Mouse (Mus musculus): ENCODE results near the gene Grpel1. TPM values are rescaled to one million over a fixed set of nuclear protein-coding genes. Genes with fewer than 3 reads are reported as not detected.

The Grpel1 gene
- polyA plus RNA-seq, 1 experiment from 2014 or later, result 48.2 TPM

DNA sequence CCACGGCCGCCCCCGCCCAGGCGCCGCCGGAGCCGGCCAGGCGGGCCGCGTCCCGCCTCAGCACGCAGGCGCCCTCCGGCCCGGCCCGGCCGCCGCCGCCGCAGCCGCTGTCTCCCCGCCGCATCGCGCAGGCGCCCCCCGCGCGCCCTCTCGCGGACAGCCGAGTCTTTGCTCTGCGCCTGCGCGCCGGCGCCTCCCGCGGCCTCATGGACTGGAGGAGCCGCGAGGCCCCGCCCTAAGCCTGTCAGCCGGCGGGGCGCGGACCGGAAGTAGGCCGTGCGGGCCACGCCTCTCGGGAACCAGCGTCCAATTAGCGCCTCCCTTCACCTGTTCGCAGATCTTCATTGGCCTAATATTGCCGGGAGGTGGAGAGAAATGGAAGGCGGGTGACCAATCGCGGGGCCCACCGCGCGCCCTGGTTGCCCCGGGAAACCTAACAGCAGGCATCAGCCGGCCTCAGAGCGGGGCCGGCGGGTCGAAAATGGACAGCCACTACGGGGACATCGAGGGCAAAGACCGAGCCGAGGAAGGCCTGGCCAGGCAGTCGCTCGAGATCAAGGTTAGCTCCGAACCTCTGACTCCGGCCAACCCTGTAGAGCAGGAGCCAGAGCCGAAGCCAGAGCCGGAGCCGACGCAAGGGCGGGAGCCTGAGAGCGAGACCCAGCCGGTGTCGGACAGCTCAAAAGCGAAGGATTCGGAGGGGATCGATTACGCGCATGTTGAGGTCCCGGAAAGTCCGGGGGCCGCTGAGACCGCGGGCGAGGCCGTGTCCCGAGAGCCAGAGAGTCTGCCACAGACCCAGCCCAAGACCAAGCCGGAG, 19.6 kb downstream of the Grpel1 start, which contains the start of the genes Tada2b and Ccdc96:
TSS of gene Tada2b (minus strand) at position 115 of the 820 bp plus-strand sequence.
TSS of gene Ccdc96 (plus strand) at position 418 of the 820 bp plus-strand sequence.
- no peaks in the 10 kb centered on the region for H3K9me3 ChIP-seq
- H3K27me3 ChIP-seq (replicated peaks), result no peaks in the 10 kb centered on the region; the same call in 1 of the 2 replicates
- H3K27ac ChIP-seq, result peak within 1 kb of the TSS; percentile 42; the same call in 1 of the 2 replicates
- peak within 1 kb of the TSS; percentile 96 for H3K4me2 ChIP-seq (replicated peaks)
- H3K9ac ChIP-seq, result peak within 1 kb of the TSS; percentile 91
- H3K36me3 ChIP-seq, result no peaks in the 10 kb centered on the region
- ATAC-seq (ENCODE audit: low FRiP score, low read depth), result peak; percentile 96
- peak within 1 kb of the TSS; percentile 92 for H3K4me3 ChIP-seq
- under 1% methylated on average over 89 of the region's 97 CpGs for whole genome bisulfite sequencing
- H3K4me1 ChIP-seq, result peaks cover 36% of the 10 kb centered on the region

DNA sequence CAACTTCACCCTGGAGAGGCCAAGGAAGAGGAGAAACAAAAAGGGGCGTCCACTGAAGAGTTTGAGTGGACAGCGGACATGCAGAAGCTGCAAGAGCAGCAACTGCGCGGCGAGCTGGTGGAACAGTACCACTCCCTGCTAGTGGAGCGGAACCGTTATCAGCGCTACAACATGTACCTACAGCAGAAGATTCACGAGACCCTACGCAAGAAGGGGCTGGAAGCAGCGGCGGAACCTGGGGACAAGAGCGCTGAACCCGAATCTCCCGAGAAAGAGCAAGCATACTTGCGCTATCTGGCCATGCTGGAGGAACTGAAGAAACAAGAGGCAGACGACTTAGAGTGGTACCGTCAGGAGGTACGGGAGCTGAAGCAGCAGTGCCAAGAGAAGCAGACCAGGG, 20.5 kb downstream of the Grpel1 start:
- H3K9me3 ChIP-seq, result no peaks in the 10 kb centered on the region
- no peak for ATAC-seq (ENCODE audit: low FRiP score, low read depth)
- no peaks in the 10 kb centered on the region; the same call in 1 of the 2 replicates for H3K27me3 ChIP-seq (replicated peaks)
- WGBS, result 42% methylated on average over 19 of the region's 19 CpGs
- no peak overlapping the region for H3K27ac ChIP-seq
- H3K4me2 ChIP-seq (replicated peaks), result peak overlapping the region; percentile 96
- H3K4me1 ChIP-seq, result peaks cover 36% of the 10 kb centered on the region
- H3K36me3 ChIP-seq, result no peaks in the 10 kb centered on the region
- peak overlapping the region; percentile 65 for H3K9ac ChIP-seq
- peak overlapping the region; percentile 62 for H3K4me3 ChIP-seq

DNA sequence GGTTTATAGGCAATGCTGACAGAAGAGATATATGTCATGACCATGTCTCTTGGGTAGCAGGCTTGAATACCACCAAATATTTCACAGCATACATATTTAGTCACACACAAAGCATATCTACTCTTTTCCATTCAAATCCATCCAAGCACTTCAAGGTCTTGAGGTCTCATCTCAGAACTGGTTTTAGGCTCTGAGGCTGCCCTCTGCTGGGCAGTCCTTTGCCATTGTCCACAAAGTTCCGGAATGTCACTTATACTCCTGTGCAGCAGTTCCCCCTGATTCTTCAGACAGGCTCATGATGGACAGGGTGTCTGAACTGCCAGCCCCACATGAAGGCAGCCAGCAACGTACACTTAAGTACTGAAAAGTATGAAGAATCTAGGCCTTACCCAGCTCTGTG, 24.4 kb downstream of the Grpel1 start:
- Histone ChIP-seq H3K4me2 (replicated peaks) (no peak overlapping the region), H3K27ac (no peak overlapping the region), H3K4me1 (peaks cover 11% of the 10 kb centered on the region), H3K36me3 (peaks cover 31% of the 10 kb centered on the region), H3K4me3 (no peak overlapping the region), H3K9me3 (no peaks in the 10 kb centered on the region), H3K9ac (no peak overlapping the region), H3K27me3 (replicated peaks) (no peaks in the 10 kb centered on the region; the same call in 1 of the 2 replicates)
- 58% methylated on average over 2 of the region's 2 CpGs for WGBS
- no peak for ATAC-seq (ENCODE audit: low FRiP score, low read depth)

DNA sequence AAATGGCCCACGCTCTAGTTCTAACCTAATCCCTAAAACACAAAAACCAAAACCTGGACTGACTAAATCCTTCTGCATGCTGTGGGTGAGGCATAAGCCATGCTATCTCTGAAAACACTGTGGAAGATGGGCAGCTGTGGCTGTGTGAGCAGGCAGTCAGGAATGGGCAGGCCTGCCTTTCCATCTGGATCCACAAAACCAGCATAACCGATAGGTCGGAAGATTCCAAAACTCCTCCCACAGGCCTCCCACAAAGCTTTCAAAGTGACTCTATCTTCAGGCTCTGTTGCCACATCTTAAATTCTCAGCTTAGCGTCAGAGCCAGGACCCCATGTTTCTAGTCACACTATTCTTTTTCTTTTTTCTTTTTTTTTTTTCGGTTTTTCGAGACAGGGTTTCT, 29.1 kb downstream of the Grpel1 start:
- Histone ChIP-seq H3K9me3 (no peaks in the 10 kb centered on the region), H3K4me1 (no peaks in the 10 kb centered on the region), H3K4me3 (no peak overlapping the region), H3K4me2 (replicated peaks) (no peak overlapping the region), H3K9ac (no peak overlapping the region), H3K36me3 (peaks cover 62% of the 10 kb centered on the region), H3K27me3 (replicated peaks) (no peaks in the 10 kb centered on the region), H3K27ac (no peak overlapping the region)
- 91% methylated on average over 6 of the region's 6 CpGs for WGBS
- ATAC-seq (ENCODE audit: low FRiP score, low read depth), result no peak

DNA sequence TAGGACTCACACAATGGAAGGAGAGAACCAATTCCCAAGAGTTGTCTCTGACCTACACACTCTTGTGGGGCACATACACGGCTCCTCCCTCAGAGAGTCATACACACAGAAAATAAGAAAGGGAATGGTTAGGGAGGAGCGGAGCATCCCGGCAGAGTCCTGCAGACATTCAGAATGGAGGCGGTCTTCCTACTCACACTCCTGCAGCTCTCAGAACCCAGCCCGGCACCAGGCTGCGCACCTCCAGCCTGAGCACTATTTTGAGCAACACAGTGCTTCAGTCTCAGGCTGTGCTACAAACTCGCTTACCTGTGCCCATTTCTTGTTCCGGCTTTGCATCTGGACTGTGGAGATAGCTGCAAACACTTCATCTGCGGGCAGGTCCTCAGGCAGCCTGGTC, 29.9 kb downstream of the Grpel1 start:
- 95% methylated on average over 9 of the region's 9 CpGs for WGBS
- H3K4me2 ChIP-seq (replicated peaks), result no peak overlapping the region
- H3K9me3 ChIP-seq, result no peaks in the 10 kb centered on the region
- H3K36me3 ChIP-seq, result peaks cover 62% of the 10 kb centered on the region
- H3K27me3 ChIP-seq (replicated peaks), result no peaks in the 10 kb centered on the region
- no peak overlapping the region for H3K27ac ChIP-seq
- H3K4me3 ChIP-seq, result no peak overlapping the region
- H3K9ac ChIP-seq, result no peak overlapping the region
- no peaks in the 10 kb centered on the region for H3K4me1 ChIP-seq
- ATAC-seq (ENCODE audit: low FRiP score, low read depth), result no peak

DNA sequence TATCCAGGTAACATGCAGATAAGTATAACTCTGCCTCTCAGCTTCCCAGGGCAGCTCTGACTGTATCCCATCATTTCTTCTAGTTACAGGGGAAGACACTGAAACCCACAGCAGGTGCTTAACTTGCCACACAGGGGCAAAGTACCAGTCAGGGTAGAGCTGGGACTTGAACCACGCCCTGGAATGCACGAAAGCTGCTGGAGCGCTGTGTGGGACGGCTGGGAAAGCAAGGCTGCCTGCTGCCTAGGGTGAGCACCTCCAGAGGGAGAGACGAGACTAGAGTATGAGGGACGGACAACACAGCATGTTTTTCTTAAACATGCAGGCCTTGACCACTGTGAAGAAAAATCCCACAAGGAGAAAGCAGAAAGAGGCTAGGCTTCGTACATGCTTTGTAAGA, 40.4 kb downstream of the Grpel1 start:
- 87% methylated on average over 7 of the region's 7 CpGs for WGBS
- H3K4me2 ChIP-seq (replicated peaks), result no peak overlapping the region
- H3K27me3 ChIP-seq (replicated peaks), result no peaks in the 10 kb centered on the region
- H3K4me3 ChIP-seq, result no peak overlapping the region
- H3K9me3 ChIP-seq, result no peaks in the 10 kb centered on the region
- H3K36me3 ChIP-seq, result peaks cover 73% of the 10 kb centered on the region
- no peak overlapping the region for H3K27ac ChIP-seq
- no peaks in the 10 kb centered on the region for H3K4me1 ChIP-seq
- H3K9ac ChIP-seq, result no peak overlapping the region
- no peak for ATAC-seq (ENCODE audit: low FRiP score, low read depth)

DNA sequence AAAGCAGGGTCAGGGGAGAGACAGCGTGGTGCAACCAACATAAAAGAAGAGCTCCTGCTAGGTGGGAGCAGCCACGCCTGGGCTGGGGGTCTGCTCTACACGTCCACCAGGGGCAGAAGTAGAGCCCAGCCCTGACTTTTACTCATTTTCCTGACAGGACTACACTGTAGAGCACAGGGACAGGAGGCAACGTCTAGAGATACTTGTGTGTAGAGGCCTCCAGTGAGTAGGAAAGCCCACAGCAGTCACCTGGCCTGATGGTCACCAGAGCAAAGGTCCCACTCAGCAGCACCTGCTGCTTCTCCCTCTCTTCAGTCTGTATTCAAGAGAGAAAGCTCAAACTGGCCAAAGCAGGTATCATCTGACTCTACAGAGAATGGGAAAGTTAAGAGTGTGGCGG, 40.8 kb downstream of the Grpel1 start:
- no peak overlapping the region for H3K4me2 ChIP-seq (replicated peaks)
- WGBS, result 78% methylated on average over 5 of the region's 5 CpGs
- H3K9ac ChIP-seq, result no peak overlapping the region
- no peaks in the 10 kb centered on the region for H3K4me1 ChIP-seq
- H3K27me3 ChIP-seq (replicated peaks), result no peaks in the 10 kb centered on the region
- H3K27ac ChIP-seq, result no peak overlapping the region
- no peak overlapping the region for H3K4me3 ChIP-seq
- H3K9me3 ChIP-seq, result no peaks in the 10 kb centered on the region
- no peak for ATAC-seq (ENCODE audit: low FRiP score, low read depth)
- peaks cover 73% of the 10 kb centered on the region for H3K36me3 ChIP-seq

DNA sequence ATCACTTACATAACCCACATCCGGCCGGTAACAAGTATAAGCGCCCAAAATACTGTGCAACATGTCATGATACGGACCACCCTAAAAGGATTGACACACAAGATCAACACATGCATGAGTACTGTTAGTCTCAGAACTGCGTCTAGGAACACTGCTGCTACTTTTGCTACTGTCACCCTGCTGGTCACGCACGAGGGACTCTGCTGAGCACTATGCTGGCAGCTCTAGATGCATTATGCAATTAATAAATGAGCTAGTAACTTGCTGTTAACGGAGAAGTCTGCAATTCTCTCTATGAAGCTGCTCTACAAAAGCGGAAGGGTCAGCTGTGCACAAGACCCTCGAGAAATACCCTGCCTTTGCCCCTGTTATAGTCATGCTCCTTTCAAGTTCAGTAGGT, 43.6 kb downstream of the Grpel1 start:
- H3K36me3 ChIP-seq, result peaks cover 75% of the 10 kb centered on the region
- ATAC-seq (ENCODE audit: low FRiP score, low read depth), result no peak

DNA sequence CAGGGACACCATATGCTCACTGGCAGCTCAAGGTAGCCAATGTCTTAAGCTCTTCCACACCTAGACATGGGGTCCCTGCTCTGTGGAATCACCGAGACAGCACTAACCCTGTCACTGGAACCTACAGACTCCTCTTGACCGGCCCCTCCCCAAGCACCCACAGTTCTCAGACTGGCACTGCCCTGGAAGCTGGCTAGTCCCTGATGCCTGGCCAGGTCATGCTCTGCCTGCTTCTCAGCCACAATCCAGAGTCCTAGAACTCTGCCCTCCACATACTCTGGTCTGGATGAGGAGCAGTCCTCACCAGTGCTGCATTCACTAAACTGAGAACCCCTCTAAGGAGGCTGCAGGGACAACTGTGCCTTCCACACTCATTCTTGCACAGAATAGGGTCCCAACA, 46.2 kb downstream of the Grpel1 start:
- H3K27ac ChIP-seq, result no peak overlapping the region
- no peak overlapping the region for H3K9ac ChIP-seq
- H3K9me3 ChIP-seq, result no peaks in the 10 kb centered on the region
- WGBS, result 96% methylated on average over 2 of the region's 2 CpGs
- ATAC-seq (ENCODE audit: low FRiP score, low read depth), result no peak
- H3K36me3 ChIP-seq, result peaks cover 68% of the 10 kb centered on the region
- no peaks in the 10 kb centered on the region for H3K4me1 ChIP-seq
- H3K27me3 ChIP-seq (replicated peaks), result no peaks in the 10 kb centered on the region
- no peak overlapping the region for H3K4me3 ChIP-seq
- no peak overlapping the region for H3K4me2 ChIP-seq (replicated peaks)

More for the DNA sequence above, 43.6 kb downstream of the Grpel1 start:
- Histone ChIP-seq H3K27ac (no peak overlapping the region), H3K9me3 (no peaks in the 10 kb centered on the region), H3K4me3 (no peak overlapping the region), H3K27me3 (replicated peaks) (no peaks in the 10 kb centered on the region), H3K4me2 (replicated peaks) (no peak overlapping the region), H3K9ac (no peak overlapping the region), H3K4me1 (no peaks in the 10 kb centered on the region)
- WGBS, result 96% methylated on average over 10 of the region's 10 CpGs

DNA sequence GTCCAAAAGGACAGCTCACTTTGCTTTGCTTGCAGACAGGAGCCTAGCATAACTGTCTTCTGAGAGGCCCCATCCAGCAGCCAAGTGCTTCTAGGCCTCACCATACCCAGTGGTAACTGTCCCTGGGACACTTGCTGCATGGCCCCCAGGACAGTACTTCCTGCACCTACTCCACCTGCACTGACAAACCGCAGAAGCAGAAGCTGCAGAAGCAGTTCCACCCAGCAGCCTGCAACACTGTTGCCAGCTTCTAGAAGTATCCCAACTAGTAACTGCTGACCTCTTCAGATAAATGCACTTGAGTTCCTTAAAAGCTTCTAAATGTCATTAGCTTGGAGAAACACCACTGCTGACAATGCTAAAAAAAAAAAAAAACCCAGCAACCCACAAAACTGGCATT, 50.3 kb downstream of the Grpel1 start:
- Histone ChIP-seq H3K9me3 (no peaks in the 10 kb centered on the region), H3K36me3 (peaks cover 89% of the 10 kb centered on the region), H3K4me3 (no peak overlapping the region), H3K4me1 (no peaks in the 10 kb centered on the region), H3K27ac (no peak overlapping the region), H3K4me2 (replicated peaks) (no peak overlapping the region), H3K27me3 (replicated peaks) (no peaks in the 10 kb centered on the region), H3K9ac (no peak overlapping the region)
- WGBS, result 93% methylated on average over 1 of the region's 1 CpGs
- ATAC-seq (ENCODE audit: low FRiP score, low read depth), result no peak

DNA sequence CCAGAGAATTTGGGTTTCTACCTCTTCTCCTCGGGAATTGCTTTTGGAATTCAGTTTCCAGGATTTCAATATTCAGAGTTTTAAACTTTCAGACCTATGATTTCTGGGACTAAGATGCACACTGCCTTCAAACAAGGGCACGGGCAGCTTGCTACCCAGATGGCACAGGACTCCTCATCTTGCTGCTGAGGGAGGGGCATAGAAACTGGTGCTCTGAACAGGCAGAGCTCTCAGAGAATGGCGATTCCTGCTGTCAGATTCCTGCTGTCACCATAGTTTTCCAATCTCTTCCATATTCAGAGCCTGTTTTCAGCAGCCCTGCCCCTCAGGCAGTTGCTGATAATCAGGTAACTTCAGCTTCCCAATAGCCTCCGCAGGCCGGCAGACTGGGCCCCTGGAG, 50.8 kb downstream of the Grpel1 start:
- 85% methylated on average over 5 of the region's 5 CpGs for WGBS
- Histone ChIP-seq H3K9ac (no peak overlapping the region), H3K27ac (no peak overlapping the region), H3K9me3 (no peaks in the 10 kb centered on the region), H3K4me3 (no peak overlapping the region), H3K4me2 (replicated peaks) (no peak overlapping the region), H3K27me3 (replicated peaks) (no peaks in the 10 kb centered on the region), H3K4me1 (no peaks in the 10 kb centered on the region), H3K36me3 (peaks cover 89% of the 10 kb centered on the region)
- no peak for ATAC-seq (ENCODE audit: low FRiP score, low read depth)

DNA sequence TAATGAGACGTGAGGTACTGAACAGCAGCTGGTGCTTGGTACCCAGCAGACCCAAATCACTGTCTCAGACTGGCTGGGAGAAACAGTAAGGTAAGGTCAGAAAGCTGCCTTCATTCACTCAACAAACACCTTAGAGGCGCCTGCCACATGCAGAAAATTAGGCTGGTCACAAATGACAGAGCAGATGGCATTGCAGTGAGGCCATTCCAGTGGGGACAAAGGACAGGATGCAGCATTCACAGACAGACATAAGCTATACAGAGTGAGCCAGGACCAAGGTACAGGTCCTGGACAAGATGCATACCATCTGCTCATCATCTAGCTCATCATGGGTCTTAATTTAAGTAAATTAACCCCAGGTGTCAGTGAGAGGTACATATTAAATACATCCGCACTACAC, 52.8 kb downstream of the Grpel1 start:
- H3K27me3 ChIP-seq (replicated peaks), result no peaks in the 10 kb centered on the region
- H3K9me3 ChIP-seq, result no peaks in the 10 kb centered on the region
- no peak overlapping the region for H3K4me3 ChIP-seq
- no peak overlapping the region for H3K9ac ChIP-seq
- peaks cover 87% of the 10 kb centered on the region for H3K36me3 ChIP-seq
- no peak overlapping the region for H3K4me2 ChIP-seq (replicated peaks)
- no peaks in the 10 kb centered on the region for H3K4me1 ChIP-seq
- ATAC-seq (ENCODE audit: low FRiP score, low read depth), result no peak
- no peak overlapping the region for H3K27ac ChIP-seq
- 87% methylated on average over 3 of the region's 3 CpGs for WGBS

DNA sequence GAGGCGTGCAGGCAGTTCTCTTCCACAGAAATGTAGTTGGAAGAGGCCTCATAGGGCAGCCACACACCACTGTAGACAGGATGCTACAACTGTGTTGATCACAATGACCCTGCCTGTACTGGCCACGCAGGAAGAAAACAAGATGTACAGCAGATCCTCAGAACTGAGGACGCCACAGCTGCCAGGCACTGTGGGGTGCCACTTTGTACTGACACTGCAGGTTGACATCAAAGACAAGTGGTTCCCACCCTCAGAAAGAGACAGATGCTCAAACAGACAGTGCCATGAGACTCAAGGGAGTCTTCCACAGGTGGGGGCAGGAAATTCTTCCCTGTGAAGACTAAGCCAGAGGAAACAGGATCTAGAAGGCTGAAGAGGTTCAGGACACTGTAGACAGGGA, 55.0 kb downstream of the Grpel1 start:
- 72% methylated on average over 3 of the region's 3 CpGs for WGBS
- no peaks in the 10 kb centered on the region for H3K4me1 ChIP-seq
- H3K27me3 ChIP-seq (replicated peaks), result no peaks in the 10 kb centered on the region
- H3K9me3 ChIP-seq, result no peaks in the 10 kb centered on the region
- H3K9ac ChIP-seq, result no peak overlapping the region
- ATAC-seq (ENCODE audit: low FRiP score, low read depth), result no peak
- no peak overlapping the region for H3K27ac ChIP-seq
- no peak overlapping the region for H3K4me2 ChIP-seq (replicated peaks)
- H3K36me3 ChIP-seq, result peaks cover 87% of the 10 kb centered on the region
- H3K4me3 ChIP-seq, result no peak overlapping the region

All from neural tube, embryonic 12.5 days (tissue).